Mouse (Mus musculus): ENCODE results near the gene Nudt16l1.

Gene Nudt16l1

DNA sequence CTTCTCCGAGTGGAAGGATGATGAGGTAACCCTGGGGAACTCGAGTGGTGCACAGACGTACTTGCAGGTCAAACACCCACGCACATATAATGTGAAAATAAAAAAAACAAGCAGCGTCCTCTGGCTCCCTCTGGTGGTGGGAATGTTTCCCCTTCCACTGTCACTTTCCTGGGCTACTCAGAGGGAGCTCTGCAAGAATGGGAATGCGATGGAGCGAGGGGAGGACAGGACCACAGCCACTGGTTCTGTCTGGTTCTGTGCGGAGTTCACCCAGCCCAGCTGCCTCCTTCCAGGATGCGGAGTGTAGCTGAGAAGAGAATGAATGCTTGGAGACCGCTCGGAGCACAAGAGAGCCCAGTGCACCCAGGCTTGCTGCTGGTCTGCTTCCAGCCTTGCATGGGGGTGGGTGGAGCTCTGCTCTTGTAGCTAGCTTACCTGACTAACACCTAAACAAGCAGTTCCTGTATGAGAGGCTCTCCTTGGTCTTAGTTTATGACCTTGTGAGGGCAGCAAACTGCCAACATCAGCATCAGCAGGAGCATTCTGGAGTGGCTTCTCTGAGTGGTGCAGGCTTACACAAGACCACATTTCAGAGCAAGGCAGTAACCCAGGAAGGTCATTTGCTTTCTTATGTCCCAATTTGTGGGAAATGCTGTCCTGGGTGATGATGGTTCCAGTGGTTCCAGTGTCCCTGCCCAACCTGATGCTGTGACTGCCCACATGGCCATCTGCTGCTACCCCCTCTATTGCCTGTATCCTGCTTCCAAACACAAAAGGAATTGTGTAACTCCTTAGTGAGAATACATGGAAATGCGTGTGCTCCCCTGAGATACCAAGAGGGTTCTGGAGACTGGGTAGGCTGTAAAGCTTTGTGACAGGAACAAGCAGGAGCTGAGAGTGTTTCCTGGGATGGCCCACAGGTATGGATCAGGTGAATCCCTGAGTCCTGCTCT, 24.5 kb upstream of the Nudt16l1 start:
- in situ Hi-C loops (cut with MboI; ENCODE audit: low sequenced_read_pairs) = no loop called here

DNA sequence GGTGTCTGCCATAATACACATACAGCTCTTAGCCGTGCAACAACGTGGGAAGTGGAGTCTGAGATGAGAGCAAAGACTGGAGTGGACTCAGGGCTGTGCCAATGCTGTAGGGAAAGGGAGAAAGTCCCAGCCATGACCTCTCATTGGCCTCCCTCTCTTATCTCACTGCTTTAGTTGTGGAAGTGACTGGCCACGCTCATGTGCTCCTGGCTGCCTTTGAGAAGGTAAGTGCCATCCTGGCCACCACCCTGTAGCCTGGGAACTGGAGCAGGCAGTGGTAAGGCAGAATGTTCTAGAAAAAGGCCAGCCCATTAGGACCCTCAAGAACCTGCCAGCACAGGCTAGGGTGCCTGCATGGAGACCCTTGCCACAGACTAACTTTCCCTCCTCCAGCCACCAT, 22.6 kb upstream of the Nudt16l1 start:
- in situ Hi-C loops (cut with MboI; ENCODE audit: low sequenced_read_pairs) = no loop called here

GRCm38 (mm10) chr16:4916608-4917007, 22.0 kb upstream of the Nudt16l1 start:
- in situ Hi-C loops (cut with MboI; ENCODE audit: low sequenced_read_pairs) = no loop called here

GRCm38 (mm10) chr16:4920556-4920955, 18.0 kb upstream of the Nudt16l1 start:
- in situ Hi-C loops (cut with MboI; ENCODE audit: low sequenced_read_pairs) = no loop called here

DNA sequence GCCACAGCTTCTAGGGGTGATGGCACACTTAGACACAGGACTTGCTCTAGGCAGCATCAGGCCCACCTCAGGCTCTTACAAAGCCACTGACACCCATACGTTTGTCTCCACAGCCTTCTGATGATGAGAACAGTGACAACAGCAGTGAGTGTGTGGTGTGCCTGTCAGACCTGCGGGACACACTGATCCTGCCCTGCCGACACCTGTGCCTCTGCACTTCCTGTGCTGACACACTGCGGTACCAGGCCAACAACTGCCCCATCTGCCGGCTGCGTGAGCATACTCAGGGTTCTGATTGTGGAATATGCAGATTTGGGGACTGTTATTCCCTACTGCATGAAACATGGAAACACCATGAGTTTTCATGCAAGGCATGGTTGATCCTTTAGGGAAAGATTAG, 16.1 kb upstream of the Nudt16l1 start:
- in situ Hi-C loops (cut with MboI; ENCODE audit: low sequenced_read_pairs) = no loop called here

DNA sequence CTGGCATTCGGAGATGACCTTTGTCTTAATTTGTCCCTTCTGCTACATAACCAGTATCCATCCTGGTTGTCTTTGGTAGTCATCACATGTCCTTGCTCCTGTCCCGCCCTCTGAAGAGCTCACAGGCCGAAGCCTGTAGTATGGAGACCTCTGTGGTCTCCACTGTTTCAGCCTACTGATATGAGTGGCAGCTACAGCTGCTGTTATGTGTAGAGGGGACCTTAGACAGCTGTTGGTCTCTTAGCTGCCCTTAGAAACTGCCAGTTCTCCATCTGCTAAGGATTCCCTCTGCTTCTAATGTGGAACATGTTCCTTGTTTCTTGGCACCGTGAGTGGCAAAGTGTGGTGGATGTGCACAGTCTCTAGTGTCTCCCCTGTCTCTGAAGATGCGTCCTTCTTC, 14.6 kb upstream of the Nudt16l1 start:
- in situ Hi-C loops (cut with MboI; ENCODE audit: low sequenced_read_pairs) = no loop called here

- in situ Hi-C loops (cut with MboI; ENCODE audit: low sequenced_read_pairs) = no loop called here
Observed at GRCm38 (mm10) chr16:4927967-4928366, 10.6 kb upstream of the Nudt16l1 start.

GRCm38 (mm10) chr16:4928474-4928873, 10.1 kb upstream of the Nudt16l1 start:
- in situ Hi-C loops (cut with MboI; ENCODE audit: low sequenced_read_pairs) = no loop called here

DNA sequence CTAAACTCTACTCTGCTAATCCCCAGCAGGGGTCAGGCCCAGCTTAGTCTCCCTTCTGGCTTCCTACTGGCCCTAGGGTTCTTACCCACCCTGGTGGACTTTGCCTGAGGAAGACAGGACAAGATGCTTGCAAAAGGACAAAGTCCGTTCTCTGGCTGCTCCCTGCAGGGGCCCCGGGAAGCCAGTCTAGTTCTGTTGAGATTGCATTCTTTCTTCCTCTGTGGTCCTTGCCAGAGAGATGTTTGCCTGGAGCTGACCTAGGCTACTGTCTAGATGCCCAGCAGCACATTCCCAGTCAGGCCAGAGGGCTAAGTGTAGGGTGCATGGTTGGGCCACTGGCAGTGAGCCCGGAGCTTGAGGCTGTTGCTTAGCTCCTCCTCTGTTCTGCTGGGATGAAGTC, 6.1 kb upstream of the Nudt16l1 start:
- in situ Hi-C loops (cut with MboI; ENCODE audit: low sequenced_read_pairs) = no loop called here

- in situ Hi-C loops (cut with MboI; ENCODE audit: low sequenced_read_pairs) = no loop called here
Observed at GRCm38 (mm10) chr16:4935430-4935829, 3.1 kb upstream of the Nudt16l1 start.

DNA sequence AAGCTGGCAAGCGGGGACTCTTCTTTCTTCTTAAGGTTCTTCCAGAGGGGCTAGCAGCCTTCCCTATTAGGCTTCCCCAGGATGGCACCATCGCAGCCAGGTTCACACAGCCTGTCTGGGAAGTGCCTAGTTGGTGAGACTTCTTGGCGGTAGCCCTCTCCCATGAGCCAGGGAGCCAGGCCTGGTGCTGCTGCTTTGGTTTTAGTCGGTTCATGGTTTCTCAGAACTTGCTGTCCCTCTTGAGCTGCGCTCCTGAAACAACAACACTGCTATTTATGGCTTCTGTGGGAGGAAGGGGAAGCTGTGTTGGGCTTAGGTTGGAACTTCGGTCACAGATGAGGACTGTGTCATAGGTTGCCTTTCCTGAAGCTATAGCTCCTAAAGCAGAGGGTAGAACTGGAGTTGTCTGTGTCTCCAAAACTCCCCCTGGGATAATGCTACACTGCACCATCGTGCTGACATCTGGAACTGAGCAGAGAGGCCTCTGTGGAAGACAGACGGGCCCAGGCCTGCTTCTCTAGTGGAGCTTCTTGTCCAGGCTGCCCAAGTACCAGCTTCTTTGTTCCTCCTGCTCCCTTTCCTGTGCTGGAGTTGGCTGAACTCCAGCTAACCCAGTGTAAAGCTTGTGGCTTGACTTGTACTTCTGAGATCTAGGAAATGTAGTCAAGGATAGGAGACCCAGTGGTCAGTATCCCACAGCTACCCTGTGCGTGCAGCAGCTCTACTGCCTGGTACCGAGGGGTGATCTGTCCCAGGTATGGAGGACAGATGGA, 2.4 kb upstream of the Nudt16l1 start:
- in situ Hi-C loops (cut with MboI; ENCODE audit: low sequenced_read_pairs) = no loop called here

DNA sequence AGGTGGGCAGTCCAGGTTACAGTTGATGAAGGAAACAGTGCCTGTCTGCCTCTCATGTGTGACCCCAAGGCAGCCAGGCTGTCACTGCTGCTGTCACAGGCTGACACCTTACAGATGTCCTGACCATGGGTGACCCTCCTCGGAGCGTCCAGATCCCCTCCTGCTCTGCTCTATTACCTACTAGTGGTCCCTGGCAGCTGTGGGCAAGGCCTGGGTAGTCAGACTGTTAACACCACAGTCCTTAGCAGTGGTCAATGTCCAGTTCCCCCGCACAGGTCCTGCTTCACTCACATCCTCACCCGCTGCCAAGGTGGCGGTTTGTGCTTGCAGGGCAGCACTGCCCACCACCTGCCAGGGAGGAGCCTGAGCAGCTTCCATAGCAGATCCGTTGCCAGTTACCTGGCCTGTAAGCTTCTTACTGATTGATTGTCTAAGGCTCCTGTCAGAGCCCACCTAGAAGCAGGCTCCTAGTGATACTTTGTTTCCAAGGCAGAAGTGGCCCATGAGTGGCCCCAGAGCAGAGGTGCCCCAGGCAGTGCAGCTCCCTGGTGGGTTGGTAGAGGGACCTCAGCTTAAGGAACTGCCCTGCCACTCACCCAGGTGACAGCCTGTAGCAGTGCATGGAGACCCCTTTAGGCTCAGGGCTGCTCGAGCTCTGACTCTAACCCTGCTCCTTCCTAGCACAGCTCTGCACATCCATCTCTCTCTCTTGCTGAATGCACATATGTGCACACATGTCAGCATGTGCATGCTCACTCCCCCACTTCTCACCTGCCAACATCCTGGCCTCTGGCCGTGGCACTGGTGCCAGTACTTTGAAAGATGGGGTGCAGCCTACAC, 990 bp upstream of the Nudt16l1 start:
- in situ Hi-C loops (cut with MboI; ENCODE audit: low sequenced_read_pairs) = no loop called here

DNA sequence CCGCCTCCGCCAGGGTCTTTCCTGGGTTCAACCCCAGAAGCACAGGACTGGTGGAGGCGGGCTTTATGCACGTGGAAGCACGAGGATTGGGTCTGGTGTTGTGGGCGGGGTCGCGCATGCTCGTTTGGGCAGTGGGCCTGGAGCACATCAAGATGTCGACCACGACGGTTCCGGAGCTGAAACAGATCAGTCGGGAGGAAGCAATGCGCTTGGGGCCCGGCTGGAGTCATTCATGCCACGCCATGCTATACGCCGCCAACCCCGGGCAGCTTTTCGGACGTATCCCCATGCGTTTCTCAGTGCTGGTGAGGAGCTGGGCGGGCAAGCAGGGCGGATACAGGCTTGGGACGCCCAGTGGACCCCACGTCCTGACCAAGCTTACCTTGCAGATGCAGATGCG, 428 bp downstream of the Nudt16l1 start:
- in situ Hi-C loops (cut with MboI; ENCODE audit: low sequenced_read_pairs) = no loop called here

DNA sequence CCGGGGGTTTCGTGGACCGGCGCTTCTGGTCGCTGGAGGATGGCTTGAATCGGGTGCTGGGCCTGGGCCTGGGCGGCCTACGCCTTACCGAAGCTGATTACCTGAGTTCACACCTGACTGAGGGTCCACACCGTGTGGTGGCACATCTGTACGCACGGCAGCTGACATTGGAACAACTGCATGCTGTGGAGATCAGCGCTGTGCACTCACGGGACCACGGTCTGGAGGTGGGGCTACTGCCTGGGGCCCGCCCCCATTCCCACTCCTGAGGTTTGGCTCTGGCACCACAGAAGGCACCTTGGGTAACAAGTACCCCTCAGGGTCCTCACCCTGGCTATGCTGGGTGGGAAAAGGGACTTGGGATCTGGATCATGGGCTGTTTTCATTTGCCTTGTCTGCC, 851 bp downstream of the Nudt16l1 start:
- in situ Hi-C loops (cut with MboI; ENCODE audit: low sequenced_read_pairs) = no loop called here

- in situ Hi-C loops (cut with MboI; ENCODE audit: low sequenced_read_pairs) = no loop called here
Observed at GRCm38 (mm10) chr16:4940311-4940850, 1.8 kb downstream of the Nudt16l1 start.

GRCm38 (mm10) chr16:4941016-4941415, 2.5 kb downstream of the Nudt16l1 start:
- in situ Hi-C loops (cut with MboI; ENCODE audit: low sequenced_read_pairs) = no loop called here

DNA sequence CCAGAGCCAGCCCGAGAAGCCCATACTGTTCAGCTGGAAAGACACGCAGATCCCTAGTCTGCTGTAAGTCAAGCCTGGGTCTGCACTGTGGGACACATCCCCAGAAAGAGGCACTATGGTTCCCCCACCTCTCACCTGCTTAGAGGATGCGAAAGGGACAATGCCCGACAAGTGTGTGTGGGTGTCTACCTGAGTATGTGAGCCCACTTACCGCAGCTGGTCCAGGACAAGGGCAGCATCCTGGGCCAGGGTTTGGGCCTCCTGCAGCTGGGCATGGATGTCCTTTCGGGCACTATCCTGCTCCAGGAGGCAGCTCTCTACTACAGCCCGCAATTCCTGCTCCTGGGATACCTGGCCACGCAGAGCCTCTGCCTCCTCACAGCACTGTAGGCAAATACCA, 4.3 kb downstream of the Nudt16l1 start:
- in situ Hi-C loops (cut with MboI; ENCODE audit: low sequenced_read_pairs) = no loop called here

- in situ Hi-C loops (cut with MboI; ENCODE audit: low sequenced_read_pairs) = no loop called here
Observed at GRCm38 (mm10) chr16:4943431-4943830, 4.9 kb downstream of the Nudt16l1 start.

DNA sequence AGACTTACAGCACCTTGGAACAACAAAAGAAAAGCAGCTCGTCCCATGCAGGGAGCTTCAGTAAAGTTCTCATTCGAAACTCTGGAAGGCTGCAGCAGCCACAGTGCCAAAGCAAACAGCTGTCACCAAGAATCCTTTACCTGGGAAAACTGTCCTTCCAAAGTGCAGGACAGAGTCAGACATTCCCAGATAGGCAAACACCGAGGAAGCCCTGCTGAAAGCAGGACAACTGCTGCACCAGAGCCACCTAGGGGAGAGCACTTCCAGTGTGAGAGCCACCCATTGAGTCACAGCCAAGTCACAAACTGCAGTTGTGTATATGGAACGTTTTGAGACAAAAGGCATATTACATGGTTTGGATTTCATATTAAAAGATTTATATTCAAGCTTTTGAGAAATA, 6.9 kb downstream of the Nudt16l1 start:
- in situ Hi-C loops (cut with MboI; ENCODE audit: low sequenced_read_pairs) = no loop called here

DNA sequence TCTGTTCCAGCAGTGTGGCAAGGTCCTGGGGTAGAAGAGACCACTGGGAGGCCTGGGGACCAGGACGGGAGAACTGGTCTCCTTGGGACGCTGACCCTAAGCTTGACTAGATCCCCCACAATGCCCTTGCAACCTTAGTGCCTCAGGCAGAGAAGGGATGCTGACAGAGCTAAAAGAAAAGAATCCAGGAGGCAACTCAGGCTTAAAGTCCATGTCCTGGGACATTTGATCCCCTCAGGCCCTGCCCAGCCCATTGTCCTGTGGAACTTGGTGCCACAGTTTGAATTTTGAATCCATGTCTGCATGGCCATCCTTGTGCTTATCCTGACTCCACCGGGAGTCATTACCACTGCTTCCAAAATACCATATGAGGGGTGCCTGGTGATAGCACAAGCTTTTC, 7.6 kb downstream of the Nudt16l1 start:
- in situ Hi-C loops (cut with MboI; ENCODE audit: low sequenced_read_pairs) = no loop called here

DNA sequence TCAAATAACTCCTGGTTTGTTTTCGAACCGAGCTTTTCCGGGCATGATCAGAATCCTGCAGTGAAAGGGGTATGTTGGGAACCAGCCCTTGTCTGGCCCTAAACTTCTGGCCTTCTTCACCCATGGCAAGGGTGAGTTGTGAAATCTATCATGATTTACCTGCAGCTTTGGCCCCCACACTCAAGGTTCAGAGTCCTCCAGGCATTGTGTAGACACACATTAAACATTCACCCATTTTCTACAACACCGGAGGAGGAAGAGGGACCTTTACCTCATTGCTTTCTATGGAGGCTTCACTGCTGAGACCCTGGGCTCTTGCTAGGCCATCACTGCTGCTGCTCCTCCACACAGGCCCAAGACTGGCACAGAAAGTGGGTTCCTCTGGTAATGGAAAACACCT, 8.8 kb downstream of the Nudt16l1 start:
- in situ Hi-C loops (cut with MboI; ENCODE audit: low sequenced_read_pairs) = no loop called here

Data from CH12F3 (cell line).